Mouse (Mus musculus): ENCODE measurements at regions not wholly inside any gene's neighbourhood (a gene's known extent, or its start where the extent isn't known, plus 50 kb on each side); places are given as distances from the start of the nearest gene placed in this dataset.

DNA sequence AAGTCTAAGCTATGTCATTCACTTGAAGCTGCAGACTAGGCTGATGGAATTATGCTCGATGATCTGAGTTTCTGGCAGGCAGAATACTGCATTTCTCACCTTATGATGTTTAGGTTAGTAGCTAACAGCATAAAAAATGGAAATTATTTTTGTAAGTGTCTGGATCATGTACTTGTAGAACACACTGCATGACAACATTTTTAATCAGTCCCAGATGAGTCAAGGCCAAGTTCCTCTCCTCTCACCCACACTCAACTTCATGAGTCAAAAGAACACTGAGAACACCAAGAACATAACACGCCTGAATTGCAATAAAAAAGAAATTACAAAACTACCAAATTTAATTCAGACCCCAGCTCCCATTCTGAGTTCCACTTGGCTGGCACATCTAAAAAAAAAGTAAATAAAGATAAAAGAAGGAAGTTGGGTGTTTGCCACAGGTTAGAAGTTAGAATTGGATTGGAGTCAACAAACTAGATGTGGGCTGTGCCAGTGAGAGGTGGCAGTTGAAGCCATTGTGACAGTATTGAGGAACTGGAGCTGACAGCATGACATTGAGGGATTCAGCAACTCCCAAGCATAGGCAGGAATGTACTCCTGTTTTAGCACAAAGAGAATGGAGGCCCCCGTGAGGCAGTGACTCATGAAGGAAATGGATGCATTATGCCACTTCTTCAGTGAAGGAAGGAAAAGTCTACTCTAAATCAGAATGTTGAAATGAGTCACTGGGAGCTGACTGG is 222.8 kb upstream of the 4931408C20Rik start:
- no peaks in the 10 kb centered on the region for H3K9me3 ChIP-seq (ENCODE audit: control insufficient read depth, low read length)
- no peak overlapping the region for H3K4me2 ChIP-seq
- H3K4me1 ChIP-seq (ENCODE audit: control insufficient read depth, insufficient read depth, low read length): no peaks in the 10 kb centered on the region
- ATAC-seq (ENCODE audit: low FRiP score) (no peak), DNase-seq (ENCODE audit: low spot score, missing footprints) (peak; percentile 21)
- H3K36me3 ChIP-seq (ENCODE audit: control insufficient read depth, insufficient read depth, low read length): no peaks in the 10 kb centered on the region
- H3K27me3 ChIP-seq (ENCODE audit: control insufficient read depth, insufficient read depth, low read length): no peaks in the 10 kb centered on the region
- H3K9ac ChIP-seq (ENCODE audit: low read length): no peak overlapping the region
- H3K27ac ChIP-seq (ENCODE audit: low read depth, low read length): no peak overlapping the region
- H3K4me3 ChIP-seq (ENCODE audit: low read depth, low read length): no peak overlapping the region
- WGBS: 84% methylated on average over 3 of the region's 3 CpGs

DNA sequence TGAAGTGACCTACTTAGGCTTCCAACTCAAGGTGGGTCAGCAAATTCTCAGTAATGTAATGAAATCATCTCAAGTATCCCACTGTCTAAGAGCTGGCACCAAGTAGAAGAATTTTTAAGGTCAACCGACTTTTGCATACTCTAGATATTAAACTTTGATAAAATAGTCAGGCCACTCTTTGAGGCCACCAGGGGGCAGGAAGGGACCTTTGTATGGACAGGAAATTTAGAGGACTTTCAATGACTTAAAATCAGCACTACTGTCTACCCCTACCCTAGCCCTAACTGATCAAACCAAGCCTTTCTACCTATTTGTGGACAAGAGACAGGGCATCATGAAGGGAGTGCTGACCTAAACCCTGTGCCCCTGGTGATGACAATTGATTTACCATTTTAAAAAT is 215.0 kb upstream of the 4931408C20Rik start:
- H3K4me1 ChIP-seq (ENCODE audit: control insufficient read depth, insufficient read depth, low read length): no peaks in the 10 kb centered on the region
- no peaks in the 10 kb centered on the region for H3K27me3 ChIP-seq (ENCODE audit: control insufficient read depth, insufficient read depth, low read length)
- no peaks in the 10 kb centered on the region for H3K36me3 ChIP-seq (ENCODE audit: control insufficient read depth, insufficient read depth, low read length)
- ATAC-seq (ENCODE audit: low FRiP score): no peak
- H3K9ac ChIP-seq (ENCODE audit: low read length): no peak overlapping the region
- WGBS: 96% methylated on average over 1 of the region's 1 CpGs
- no peaks in the 10 kb centered on the region for H3K9me3 ChIP-seq (ENCODE audit: control insufficient read depth, low read length)
- H3K4me2 ChIP-seq: no peak overlapping the region
- H3K4me3 ChIP-seq (ENCODE audit: low read depth, low read length): no peak overlapping the region
- no peak overlapping the region for H3K27ac ChIP-seq (ENCODE audit: low read depth, low read length)
- DNase-seq (ENCODE audit: low spot score, missing footprints): no peak

DNA sequence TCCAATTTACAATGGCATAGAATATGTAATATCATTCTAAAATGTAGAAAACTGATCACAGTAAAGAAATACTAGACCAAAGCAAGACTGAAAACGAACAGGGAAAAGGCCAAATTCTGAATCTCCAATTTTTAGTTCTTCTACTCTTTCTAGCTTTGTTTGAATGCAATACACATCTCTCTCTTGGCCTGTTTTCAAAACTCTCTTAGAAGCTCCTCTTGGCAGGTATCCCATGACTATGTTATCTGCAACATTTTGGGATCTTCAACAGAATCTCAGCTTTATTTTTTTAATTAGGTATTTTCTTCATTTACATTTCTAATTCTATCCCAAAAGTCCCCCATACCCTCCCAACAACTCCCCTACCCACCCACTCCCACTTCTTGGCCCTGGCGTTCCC is 170.2 kb upstream of the 4931408C20Rik start:
- Histone ChIP-seq H3K27me3 (ENCODE audit: control insufficient read depth, insufficient read depth, low read length) (no peaks in the 10 kb centered on the region), H3K4me2 (no peak overlapping the region), H3K9me3 (ENCODE audit: control insufficient read depth, low read length) (no peaks in the 10 kb centered on the region), H3K4me3 (ENCODE audit: low read depth, low read length) (no peak overlapping the region), H3K9ac (ENCODE audit: low read length) (no peak overlapping the region), H3K27ac (ENCODE audit: low read depth, low read length) (no peak overlapping the region), H3K36me3 (ENCODE audit: control insufficient read depth, insufficient read depth, low read length) (no peaks in the 10 kb centered on the region), H3K4me1 (ENCODE audit: control insufficient read depth, insufficient read depth, low read length) (no peaks in the 10 kb centered on the region)
- DNase-seq (ENCODE audit: low spot score, missing footprints): peak; percentile 26
- 78% methylated on average over 2 of the region's 2 CpGs for WGBS
- no peak for ATAC-seq (ENCODE audit: low FRiP score)

DNA sequence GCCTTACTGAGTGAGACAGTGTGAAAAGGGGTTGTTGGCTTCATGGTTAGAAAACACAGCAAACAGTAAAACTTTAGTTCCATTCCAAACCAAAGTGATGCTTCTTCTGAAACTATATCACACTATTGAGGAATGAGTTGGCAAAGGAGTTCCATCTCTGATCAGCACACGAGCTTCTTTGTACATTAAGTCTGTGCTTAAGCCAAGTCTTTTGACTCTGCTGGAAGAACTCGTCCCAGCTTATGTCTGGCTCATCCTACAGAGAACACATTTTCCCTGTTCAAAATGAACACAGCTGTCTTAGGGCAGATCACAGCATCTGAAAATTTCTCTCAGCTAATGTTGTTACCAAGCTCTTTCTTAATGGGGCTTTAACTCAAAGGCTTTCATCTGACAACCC is 166.5 kb upstream of the 4931408C20Rik start:
- 79% methylated on average over 2 of the region's 2 CpGs for WGBS
- no peak overlapping the region for H3K4me2 ChIP-seq
- no peak overlapping the region for H3K4me3 ChIP-seq (ENCODE audit: low read depth, low read length)
- no peaks in the 10 kb centered on the region for H3K9me3 ChIP-seq (ENCODE audit: control insufficient read depth, low read length)
- H3K36me3 ChIP-seq (ENCODE audit: control insufficient read depth, insufficient read depth, low read length): no peaks in the 10 kb centered on the region
- H3K27me3 ChIP-seq (ENCODE audit: control insufficient read depth, insufficient read depth, low read length): no peaks in the 10 kb centered on the region
- no peaks in the 10 kb centered on the region for H3K4me1 ChIP-seq (ENCODE audit: control insufficient read depth, insufficient read depth, low read length)
- ATAC-seq (ENCODE audit: low FRiP score): no peak
- no peak overlapping the region for H3K27ac ChIP-seq (ENCODE audit: low read depth, low read length)
- H3K9ac ChIP-seq (ENCODE audit: low read length): no peak overlapping the region
- peak; percentile 41 for DNase-seq (ENCODE audit: low spot score, missing footprints)

DNA sequence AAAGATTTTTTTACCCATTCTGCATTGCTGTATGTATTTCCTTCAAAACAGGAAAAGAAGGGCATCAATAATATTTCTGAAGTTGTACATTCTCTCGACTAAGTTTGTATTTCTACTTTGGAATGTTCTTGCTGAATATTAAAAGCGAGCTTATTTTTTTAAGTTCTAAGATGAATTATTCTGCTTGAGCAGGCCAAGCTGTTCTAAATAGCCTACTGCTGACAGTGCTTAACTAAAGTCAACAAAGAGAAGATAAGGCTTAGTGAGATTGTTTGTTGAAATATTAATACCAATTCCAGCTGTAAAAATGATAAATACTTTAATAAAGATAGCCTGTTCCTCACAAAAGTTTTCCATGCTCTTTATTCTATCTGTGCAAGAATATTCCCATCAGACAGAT is 122.0 kb upstream of the 4931408C20Rik start:
- no peak overlapping the region for H3K27ac ChIP-seq (ENCODE audit: low read depth, low read length)
- H3K27me3 ChIP-seq (ENCODE audit: control insufficient read depth, insufficient read depth, low read length): no peaks in the 10 kb centered on the region
- H3K4me3 ChIP-seq (ENCODE audit: low read depth, low read length): no peak overlapping the region
- H3K36me3 ChIP-seq (ENCODE audit: control insufficient read depth, insufficient read depth, low read length): no peaks in the 10 kb centered on the region
- H3K9me3 ChIP-seq (ENCODE audit: control insufficient read depth, low read length): no peaks in the 10 kb centered on the region
- H3K4me2 ChIP-seq: no peak overlapping the region
- H3K4me1 ChIP-seq (ENCODE audit: control insufficient read depth, insufficient read depth, low read length): no peaks in the 10 kb centered on the region
- no peak for ATAC-seq (ENCODE audit: low FRiP score)
- H3K9ac ChIP-seq (ENCODE audit: low read length): no peak overlapping the region
- no peak for DNase-seq (ENCODE audit: low spot score, missing footprints)
- 73% methylated on average over 2 of the region's 2 CpGs for WGBS

DNA sequence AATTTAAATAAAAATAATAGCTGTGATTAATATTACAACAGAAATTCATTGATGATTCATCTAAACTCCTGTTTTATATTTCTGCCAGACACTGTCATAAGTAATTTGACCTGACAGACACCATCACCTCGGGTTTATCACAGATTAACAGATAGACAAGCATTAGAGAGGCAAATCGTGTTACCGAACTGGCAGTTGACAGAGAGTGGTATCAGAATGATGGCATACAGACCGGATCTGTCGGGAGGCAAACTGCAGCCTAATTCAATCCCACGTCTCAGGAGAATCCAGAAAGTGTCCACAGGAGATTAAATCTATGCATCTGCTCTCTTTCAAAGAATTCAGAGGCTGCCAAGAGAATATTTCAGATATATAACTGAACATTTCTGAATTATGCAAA is 77.8 kb upstream of the 4931408C20Rik start:
- no peak overlapping the region for H3K4me2 ChIP-seq
- ATAC-seq (ENCODE audit: low FRiP score) (no peak), DNase-seq (ENCODE audit: low spot score, missing footprints) (no peak)
- no peaks in the 10 kb centered on the region for H3K4me1 ChIP-seq (ENCODE audit: control insufficient read depth, insufficient read depth, low read length)
- no peak overlapping the region for H3K27ac ChIP-seq (ENCODE audit: low read depth, low read length)
- WGBS: 65% methylated on average over 6 of the region's 6 CpGs
- no peak overlapping the region for H3K9ac ChIP-seq (ENCODE audit: low read length)
- H3K36me3 ChIP-seq (ENCODE audit: control insufficient read depth, insufficient read depth, low read length): no peaks in the 10 kb centered on the region
- no peaks in the 10 kb centered on the region for H3K27me3 ChIP-seq (ENCODE audit: control insufficient read depth, insufficient read depth, low read length)
- H3K9me3 ChIP-seq (ENCODE audit: control insufficient read depth, low read length): no peaks in the 10 kb centered on the region
- H3K4me3 ChIP-seq (ENCODE audit: low read depth, low read length): no peak overlapping the region
